In the genomic region with DNA sequence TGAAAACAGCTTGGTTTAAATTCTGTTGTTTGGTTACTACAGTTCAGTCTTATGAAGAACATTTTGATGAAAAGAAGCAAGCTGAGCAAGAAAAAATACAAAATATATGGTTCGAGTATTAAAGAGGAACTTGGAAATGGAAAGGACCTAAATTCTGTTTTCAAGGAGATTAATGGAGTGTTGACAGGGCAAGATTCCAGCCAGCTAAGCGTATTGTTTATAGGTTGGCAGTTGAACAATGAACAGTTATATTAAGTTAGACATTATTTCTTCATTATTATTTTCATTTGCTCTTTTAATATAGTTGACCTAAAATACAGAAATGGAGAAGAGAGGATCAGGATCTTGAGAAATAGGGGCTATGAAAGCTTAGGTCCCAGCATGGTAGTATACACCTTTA, we compare ENCODE assay signal across 26 mouse cellular contexts.
"Had no signal": no experiment of that assay in that cellular context is flagged by ENCODE, and none has a peak within 500 bp of the region (broad histone marks: within the 10 kb centered on the region; RNA-seq: fewer than 3 reads in every experiment).

No protein-coding gene starts in this region.

- DNase-seq: gastrocnemius, adult 2 months; gastrocnemius, postnatal 10 days; gastrocnemius, postnatal 25 days; heart, adult 18-20 months; heart, postnatal 10 days; heart, postnatal 4 days; kidney, adult 18-20 months; kidney, adult 8-10 months; kidney, postnatal 10 days; kidney, postnatal 25 days; kidney, postnatal 4 days; liver had no signal

- H3K27ac ChIP-seq: gastrocnemius, adult 2 months; heart, embryonic 10.5 days; hindbrain, embryonic 10.5 days; hindbrain, embryonic 12.5 days; hindbrain, embryonic 14.5 days; intestine, embryonic 15.5 days; layer of hippocampus, adult 2 months; left cerebral cortex, adult 2 months; limb, embryonic 10.5 days; limb, embryonic 12.5 days had no signal

- ATAC-seq: hindbrain, embryonic 16.5 days; inflammation-experienced regulatory T-cells, adult 6 months; intestine, embryonic 15.5 days; intestine, postnatal 0 days had no signal

- H3K4me3 ChIP-seq: gastrocnemius, adult 2 months; heart, embryonic 10.5 days; heart, embryonic 12.5 days; hindbrain, embryonic 10.5 days; hindbrain, embryonic 12.5 days; intestine, embryonic 15.5 days; layer of hippocampus, adult 2 months; left cerebral cortex, adult 2 months; limb, embryonic 10.5 days; limb, embryonic 12.5 days had no signal

- H3K27me3 ChIP-seq: heart, embryonic 12.5 days; hindbrain, embryonic 12.5 days; intestine, embryonic 15.5 days; limb, embryonic 12.5 days had no signal

- H3K36me3 ChIP-seq: heart, embryonic 10.5 days; heart, embryonic 12.5 days; hindbrain, embryonic 10.5 days; hindbrain, embryonic 12.5 days; intestine, embryonic 15.5 days; limb, embryonic 10.5 days; limb, embryonic 12.5 days had no signal

- H3K4me1 ChIP-seq: heart, embryonic 10.5 days; heart, embryonic 12.5 days; hindbrain, embryonic 10.5 days; hindbrain, embryonic 12.5 days; intestine, embryonic 15.5 days; limb, embryonic 10.5 days; limb, embryonic 12.5 days had no signal

- H3K9me3 ChIP-seq: heart, embryonic 10.5 days; heart, embryonic 12.5 days; hindbrain, embryonic 10.5 days; hindbrain, embryonic 12.5 days; intestine, embryonic 15.5 days; limb, embryonic 10.5 days; limb, embryonic 12.5 days had no signal

- H3K4me2 ChIP-seq: heart, embryonic 12.5 days; hindbrain, embryonic 12.5 days; hindbrain, embryonic 14.5 days; intestine, embryonic 15.5 days; limb, embryonic 12.5 days; liver, embryonic 11.5 days had no signal

- H3K9ac ChIP-seq: heart, embryonic 12.5 days; hindbrain, embryonic 12.5 days; hindbrain, embryonic 14.5 days; intestine, embryonic 15.5 days; limb, embryonic 12.5 days had no signal
